Mouse (Mus musculus) layer of hippocampus, postnatal 14 days (tissue): ENCODE measurements around the gene Ehd1. TPM values are rescaled to one million over a fixed set of nuclear protein-coding genes. Genes with fewer than 3 reads are reported as not detected.
A peak's percentile ranks its signal among the peaks of the same experiment; 100 is the strongest.
"Not testable (repeated sequence)": the region's sequence is repeated elsewhere in the genome, so short reads cannot be mapped to it uniquely, and the experiment has no call there.

Source experiments
- DNase-seq, 2 experiments: peaks; one replicate each; pipeline ENCODE4 v3.0.0; 2021 to 2022; ENCODE audit warnings: low spot score in 2 of 2, mixed read lengths in 1 of 2
- total RNA-seq, 2 experiments: library from RNA; stranded (reverse); gene quantifications; 2 replicates each; pipeline ENCODE4 v1.2.3; 2021

The Ehd1 gene
- total RNA-seq, 2 experiments from 2014 or later, result 68.8 to 79.0 TPM

DNA sequence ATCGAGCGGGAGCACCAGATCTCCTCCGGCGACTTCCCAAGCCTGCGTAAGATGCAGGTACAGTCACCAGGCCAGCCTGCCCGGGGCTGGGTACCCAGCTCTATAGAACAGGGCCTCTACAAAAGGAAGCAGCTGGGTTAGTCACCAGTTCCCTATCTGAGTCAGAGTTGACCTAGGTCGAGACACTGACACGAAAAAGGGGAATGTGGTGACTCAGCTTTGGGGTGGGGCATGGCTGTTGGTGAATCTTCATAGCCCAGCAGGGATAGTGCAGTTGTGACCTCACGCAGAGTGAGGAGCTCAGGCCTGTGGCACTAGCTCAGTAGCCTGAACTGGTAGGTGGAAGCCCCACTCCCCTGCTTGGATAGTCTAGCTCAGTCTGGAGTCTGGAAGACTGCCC, 21.1 kb downstream of the Ehd1 start:
- no peak for DNase-seq

DNA sequence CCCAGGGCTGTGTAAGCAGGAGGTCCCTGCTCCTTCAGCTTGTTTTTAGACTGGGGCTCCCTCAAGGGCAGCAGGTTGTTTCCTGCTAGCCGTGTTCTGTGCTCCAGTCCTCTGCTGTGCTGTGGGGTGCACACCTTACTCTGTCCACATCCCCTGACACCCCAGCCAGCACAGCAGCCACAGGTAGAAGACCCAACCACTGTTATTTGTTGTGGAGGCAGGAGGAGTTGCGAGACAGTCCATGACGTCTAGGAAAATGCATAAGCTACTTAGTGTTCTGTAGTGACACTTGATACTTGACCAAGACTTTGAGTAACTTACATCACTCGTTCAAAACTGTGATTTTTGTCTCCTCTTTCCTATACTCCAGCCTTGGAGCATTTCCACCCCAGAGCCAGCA, 22.5 kb downstream of the Ehd1 start:
- no peak for DNase-seq

DNA sequence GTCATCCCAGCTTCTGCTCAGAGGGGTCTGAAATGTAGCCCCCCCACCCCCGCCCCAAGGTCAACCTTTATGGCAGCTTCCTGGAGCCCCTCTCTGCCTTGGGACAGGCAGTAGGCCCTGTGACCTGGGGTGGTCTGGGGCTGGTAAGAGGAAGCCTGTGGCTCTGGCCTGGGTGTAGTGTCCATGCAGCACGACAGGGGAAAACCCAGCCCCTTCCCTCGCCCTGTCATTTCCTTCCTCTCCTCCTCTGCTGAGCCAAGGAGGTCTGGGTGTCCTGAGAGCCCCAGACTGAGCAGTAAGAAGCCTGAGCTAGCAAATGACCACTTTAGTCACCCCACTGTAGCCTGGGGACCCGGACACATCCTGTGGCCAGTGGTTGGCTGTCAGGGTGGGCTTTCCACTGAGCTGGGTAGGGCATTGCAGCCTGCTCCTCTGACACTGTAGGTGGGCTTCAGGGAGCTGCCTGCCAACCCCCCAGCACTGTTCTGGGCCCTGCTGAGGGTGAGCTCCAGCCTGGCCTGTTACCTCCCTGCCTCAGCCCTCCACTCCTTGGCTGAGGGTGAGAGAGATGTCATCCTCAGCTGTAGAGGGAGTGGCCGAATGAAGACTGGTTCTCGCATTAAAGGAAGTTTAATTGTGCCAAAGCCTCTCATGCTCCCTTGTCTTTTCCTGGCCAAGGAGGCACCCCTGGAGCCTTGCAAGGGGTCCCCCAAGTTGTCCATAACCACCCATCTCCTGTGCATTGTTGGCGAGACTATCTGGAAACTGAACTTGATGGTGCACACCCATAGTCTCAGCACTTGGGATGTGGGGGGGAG, 23.1 kb downstream of the Ehd1 start:
- no peak for DNase-seq

DNA sequence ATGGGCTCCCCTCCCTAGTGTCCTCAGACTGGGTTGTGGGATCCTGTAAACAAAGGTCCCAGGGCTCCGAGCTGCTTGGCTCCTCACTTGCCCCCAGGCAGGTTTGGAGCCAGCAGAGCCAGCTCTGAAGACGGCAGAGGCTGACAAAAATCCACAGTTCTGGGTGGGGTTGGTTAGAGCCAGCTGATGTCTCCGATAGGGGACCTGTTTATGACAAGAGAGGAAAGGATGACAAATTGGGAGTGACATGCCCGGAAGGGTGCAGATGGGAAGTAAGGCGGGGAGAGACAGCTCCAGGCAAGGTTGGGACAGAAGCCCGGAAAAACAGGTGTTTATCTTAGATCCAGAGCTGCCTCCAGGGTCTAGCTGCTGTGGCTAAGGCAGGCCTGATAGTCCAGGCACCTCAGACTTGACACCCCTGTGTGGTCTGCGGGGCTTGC, 23.9 kb downstream of the Ehd1 start:
- DNase-seq, result no peak

DNA sequence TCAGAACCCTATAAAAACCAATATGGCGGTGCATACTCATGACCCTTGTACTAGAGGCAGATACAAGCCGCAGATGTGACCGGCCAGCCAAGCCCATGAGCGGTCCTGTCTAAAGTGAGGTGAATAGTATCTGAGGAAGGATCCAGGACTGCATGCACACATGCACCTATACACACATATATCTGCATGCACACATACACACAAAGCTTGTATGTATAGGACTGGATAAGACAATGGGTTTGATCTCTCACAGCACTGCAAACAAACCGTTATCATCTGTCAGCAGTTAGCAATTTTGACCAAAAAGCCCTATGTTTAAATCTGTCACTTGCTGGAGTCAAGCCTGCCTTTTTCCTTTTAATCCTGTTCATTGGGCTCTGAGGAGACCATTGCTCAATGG, 25.6 kb downstream of the Ehd1 start:
- DNase-seq, result no peak

DNA sequence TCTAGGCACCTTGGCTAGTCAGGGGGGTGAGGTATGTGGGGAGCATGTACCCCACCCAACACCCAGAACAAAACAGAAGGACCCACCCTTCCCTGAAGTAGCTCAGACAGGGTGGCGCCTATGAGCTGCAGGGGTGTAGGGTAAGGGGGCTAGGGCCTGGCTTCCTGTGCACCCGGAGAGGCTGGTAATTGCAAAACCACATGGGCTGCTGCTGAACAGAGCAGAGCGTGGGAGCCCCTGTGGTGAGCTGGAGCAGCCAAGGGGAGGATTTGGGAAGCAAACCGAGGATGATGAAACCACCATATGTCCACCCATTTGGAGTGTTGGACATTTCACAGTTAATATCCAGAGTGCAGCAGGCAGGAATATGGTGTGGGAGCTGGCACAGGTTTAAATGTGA, 26.0 kb downstream of the Ehd1 start:
- peak; percentile 58 to 67 for DNase-seq

DNA sequence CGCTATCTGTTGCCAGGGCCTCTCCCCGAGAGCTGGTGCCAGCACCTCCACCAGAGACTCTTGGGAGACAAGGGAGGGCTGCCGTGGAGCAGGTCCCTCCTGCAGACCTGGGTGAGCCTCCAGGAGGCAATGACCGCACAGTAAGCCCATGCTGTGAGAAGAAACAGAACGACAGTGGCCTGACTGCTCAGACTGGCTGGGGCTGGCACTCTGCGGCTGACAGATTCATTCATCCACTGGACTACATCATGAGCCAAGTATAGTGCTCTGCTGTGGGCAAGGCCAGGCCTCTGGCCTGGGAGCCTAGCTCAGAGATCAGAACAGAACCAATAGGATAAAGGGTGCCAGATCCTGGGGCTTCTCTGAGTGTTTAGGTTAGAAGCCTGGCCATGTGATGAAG, 27.3 kb downstream of the Ehd1 start:
- no peak for DNase-seq

DNA sequence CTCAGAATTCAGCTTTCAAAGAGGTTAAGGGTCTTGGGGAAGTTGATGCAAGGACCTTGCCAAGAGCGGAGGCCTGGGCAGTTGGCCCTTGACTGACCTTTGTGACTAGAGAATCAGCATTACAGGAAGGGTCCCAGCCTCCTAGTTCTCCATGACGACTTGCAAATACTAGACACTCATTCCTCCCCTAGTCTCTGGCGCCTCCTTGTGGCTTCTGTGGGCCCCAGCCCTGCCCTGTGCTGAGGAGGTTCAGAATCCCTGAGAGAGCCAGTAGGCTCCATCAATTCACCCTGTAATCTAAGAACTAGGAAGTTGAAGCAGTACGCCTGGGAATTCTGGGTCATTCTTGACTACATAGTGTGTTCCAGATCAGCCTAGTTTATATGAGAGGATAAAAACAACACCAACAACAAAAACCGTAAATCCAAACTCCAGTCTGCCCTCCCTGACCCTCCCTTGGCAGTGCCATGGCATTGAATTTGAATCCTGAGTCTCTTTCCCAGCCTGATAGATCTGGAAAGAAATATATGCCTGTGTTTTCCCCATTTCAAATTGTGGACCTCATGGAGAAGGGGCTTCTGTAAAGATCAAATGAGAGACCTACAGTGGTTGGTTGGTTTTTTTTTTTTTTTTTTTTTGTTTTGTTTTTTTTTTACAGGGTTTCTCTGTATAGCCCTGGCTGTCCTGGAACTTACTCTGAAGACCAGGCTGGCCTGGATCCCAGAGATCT, 28.4 kb downstream of the Ehd1 start:
- peak; percentile 81 to 91 for DNase-seq

DNA sequence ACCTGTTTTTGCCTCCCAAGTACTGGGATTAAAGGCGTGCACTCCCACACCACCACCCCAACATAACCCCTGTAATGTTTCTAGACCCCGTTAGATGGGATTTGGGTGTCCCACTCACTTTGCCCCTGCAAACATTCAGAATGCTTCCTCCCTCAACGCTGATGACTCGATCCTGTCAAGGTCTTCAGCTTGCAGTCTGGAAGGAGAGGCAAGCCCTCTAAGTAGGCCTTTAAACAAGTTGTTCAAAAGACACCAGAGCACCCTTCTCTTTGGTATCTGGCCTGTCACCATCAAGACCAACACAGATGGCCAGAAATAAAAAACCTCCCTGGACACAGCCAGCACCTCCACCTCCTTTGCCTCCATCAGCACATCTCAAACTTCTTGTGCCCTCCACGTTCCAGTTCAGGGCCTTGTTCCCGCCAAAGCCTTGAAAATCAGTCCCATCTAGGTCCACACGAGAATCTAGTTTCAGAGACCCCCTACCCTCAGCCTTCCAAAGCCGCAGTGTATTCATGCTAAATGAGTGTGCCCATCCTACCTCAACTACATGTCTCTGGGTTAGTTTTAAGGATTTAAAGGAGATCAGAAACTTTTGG, 29.1 kb downstream of the Ehd1 start:
- DNase-seq, result no peak

DNA sequence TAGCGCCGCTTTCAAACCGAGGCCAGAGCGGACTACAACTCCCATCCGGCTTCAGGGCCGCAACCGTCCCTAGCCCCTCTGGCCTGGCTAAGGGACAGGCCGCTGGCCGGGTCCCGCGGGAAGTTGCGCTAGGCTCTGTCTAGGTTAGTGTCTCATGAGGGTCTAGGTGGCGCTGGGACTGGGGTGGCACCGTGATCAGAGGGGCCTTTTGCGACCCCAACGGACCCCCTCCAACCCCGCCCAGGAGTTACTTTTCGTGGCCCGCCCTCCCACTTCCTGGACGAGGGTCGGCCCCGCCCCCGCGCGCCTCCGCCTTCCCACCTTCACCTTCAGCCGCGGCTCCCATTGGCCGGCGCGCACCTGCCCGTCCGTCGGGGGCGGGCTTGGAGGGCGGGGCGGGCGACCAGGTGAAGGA, 29.6 kb downstream of the Ehd1 start, which contains the start of gene Cdc42bpg:
Gene Cdc42bpg, plus strand, starts transcription at position 320 of the 415 bp plus-strand sequence.
- no peak for DNase-seq

DNA sequence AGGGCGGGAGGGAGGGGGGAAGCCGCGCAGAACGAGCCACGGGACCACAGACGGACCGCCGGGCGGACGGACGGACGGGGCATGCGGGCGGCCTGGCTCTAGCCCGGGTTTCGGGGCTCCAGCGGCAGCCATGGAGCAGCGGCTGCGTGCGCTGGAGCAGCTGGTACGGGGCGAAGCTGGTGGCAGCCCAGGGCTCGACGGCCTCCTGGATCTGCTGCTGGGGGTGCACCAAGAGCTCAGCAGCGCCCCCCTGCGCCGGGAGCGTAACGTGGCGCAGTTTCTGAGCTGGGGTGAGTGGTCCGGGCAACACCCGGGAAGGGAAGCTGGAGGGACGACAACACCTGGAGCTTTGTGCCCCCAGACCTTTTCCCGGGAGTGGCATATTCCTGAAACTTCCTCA, 30.1 kb downstream of the Ehd1 start:
- peak; percentile 56 to 64 for DNase-seq

DNA sequence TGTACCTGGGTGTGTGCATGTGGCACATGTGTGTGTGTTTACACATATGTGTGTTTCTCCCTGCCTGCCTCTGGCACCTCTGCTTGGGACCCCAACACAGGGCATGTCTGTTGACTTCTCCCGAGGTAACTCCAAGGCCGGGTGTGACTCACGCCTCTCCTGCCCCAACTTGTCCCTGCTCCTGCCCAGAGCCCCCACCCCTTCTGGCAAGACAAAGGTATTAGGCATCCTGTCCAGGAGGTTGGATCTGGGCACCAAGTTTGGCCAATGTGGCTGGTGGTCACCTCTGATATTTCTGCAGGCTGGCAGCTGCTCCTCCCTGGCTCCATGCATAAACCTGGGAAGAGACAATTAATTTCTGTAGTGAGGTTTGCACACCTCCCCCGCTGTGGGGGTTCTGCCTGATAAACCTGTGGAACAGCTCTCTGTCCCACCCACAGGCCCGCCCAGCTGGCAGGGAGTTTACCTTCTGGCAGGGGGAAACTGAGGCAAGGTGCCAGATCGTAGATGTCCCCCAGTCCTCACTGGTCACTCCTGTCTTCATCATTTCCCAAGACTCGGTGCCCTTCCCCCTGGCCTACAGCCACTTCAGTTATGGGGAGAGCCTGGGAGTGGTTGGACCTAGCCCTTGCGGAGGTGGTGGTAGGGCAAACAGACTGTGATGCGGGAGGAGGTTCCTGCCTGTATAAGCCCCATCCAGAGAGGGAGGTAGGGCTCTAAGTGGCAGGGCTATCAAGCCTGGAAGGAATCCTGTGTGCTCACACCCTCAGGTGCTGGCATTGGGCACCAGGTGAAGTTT, 31.4 kb downstream of the Ehd1 start:
- no peak for DNase-seq

DNA sequence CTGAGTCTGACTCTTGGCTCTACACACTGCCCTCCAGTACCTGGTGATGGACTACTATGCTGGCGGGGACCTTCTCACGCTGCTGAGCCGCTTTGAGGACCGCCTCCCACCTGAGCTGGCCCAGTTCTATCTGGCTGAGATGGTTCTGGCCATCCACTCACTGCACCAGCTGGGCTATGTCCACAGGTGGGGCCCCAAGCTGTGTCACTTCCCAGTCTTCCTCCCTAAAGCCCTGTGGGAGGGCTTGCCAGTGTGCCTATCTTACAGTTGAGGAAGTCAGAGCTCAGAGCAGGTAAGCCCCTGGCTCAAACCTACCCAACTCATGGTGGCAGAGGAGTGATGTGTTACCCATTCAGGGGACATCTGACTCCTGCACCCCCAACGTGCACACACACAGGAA, 33.7 kb downstream of the Ehd1 start:
- no peak for DNase-seq

DNA sequence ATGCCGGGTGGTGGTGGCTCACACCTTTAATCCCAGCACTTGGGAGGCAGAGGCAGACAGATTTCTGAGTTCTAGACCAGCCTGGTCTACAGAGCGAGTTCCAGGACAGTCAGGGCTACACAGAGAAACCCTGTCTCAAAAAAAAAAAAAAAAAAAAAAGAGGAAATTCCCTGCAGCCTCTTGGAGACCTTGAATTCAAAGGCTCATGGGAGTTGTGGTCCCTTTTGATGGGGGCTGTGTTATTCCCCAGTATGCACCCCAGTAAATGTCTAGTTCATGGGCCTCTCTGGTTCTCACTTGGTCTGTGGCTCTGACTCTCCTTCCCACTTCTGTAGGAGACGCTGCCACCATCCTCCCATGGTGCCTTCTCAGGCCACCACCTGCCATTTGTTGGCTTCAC, 35.3 kb downstream of the Ehd1 start:
- DNase-seq, result not testable (repeated sequence)

DNA sequence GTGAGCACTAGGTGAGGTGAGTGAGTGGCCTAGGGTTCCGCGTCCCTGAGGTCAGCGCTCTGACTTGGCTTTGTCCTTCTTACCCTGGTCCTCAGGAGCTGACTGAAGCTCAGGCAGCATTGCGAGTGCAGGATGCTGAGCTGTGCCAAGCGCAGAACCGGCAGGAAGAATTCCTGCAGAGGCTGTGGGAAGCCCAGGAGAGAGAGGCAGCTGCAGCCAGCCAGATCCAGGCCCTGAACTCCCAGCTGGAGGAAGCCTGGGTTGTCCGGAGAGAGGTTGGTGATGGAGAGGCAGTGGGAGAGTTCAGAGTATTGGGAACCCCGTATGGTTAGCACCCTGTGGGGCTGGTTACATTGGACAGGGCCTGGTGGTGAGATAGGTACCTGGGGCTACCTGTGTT, 37.3 kb downstream of the Ehd1 start:
- no peak for DNase-seq

DNA sequence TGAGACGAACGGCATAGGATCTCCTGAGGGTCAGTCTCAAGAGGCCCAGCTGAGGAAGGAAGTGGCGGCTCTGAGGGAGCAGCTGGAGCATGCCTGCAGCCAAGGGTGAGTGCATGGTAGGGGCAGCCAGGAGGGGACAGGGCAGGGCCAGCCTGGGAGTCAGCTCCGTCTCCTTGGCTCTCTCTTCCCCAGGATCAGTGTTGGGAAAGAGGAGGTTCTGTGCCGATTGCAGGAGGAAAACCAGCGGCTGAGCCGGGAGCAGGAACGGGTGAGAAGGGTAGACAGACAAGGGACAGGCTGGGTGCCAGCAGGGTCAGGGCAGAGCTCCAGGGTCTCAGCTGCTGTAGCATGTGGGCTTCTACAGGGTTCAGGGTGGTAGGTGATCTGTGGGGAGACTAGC, 38.0 kb downstream of the Ehd1 start:
- no peak for DNase-seq

DNA sequence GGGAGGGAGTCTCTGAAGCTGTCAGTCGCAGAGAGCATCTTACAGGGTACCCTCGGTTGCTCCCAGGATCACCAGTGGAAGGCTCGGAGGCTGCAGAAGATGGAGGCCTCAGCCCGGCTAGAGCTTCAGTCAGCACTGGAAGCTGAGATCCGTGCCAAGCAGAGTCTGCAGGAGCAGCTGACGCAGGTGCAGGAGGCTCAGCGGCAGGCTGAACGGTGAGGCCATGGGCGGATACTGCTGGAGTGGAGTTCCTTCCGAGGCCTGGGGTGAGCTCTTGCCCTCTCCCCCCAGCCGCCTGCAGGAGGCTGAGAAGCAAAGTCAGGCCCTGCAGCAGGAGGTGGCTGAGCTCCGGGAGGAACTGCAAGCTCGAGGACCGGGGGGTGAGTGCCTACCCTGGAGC, 39.0 kb downstream of the Ehd1 start:
- DNase-seq, result no peak

DNA sequence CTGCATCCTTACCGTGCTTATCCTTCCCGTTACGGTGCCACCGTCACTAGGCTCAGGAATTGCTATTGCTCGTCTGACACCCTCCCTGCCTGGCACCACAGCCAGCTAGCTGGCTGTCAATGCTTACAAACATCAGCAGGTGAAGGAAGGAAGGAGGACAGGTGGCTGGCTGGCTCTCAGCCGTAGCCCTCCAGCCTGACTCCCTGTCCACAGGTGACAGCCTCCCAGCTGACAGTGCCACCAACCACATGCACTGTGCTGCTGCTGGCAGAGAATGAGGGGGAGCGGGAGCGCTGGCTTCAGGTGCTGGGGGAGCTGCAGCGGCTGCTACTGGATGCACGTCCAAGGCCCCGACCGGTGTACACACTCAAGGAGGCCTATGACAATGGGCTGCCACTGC, 41.6 kb downstream of the Ehd1 start:
- no peak for DNase-seq

DNA sequence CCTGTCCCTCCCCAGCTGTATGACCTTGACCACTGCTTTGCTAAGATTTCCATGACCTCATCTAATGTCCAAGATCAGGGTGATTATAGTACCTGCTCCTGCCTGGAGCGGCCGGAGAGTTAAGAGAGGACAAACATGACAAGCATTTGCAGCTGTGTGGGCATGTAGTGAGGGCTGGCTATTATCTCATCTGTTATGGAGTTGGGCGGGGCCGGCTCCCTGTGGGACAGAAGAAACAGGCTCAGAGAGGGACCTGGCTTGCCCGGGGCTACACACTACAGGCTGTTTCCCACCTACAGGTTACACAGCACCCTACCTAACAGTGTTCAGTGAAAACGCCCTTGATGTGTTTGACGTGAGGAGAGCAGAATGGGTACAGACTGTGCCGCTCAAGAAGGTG, 44.8 kb downstream of the Ehd1 start:
- DNase-seq, result no peak

DNA sequence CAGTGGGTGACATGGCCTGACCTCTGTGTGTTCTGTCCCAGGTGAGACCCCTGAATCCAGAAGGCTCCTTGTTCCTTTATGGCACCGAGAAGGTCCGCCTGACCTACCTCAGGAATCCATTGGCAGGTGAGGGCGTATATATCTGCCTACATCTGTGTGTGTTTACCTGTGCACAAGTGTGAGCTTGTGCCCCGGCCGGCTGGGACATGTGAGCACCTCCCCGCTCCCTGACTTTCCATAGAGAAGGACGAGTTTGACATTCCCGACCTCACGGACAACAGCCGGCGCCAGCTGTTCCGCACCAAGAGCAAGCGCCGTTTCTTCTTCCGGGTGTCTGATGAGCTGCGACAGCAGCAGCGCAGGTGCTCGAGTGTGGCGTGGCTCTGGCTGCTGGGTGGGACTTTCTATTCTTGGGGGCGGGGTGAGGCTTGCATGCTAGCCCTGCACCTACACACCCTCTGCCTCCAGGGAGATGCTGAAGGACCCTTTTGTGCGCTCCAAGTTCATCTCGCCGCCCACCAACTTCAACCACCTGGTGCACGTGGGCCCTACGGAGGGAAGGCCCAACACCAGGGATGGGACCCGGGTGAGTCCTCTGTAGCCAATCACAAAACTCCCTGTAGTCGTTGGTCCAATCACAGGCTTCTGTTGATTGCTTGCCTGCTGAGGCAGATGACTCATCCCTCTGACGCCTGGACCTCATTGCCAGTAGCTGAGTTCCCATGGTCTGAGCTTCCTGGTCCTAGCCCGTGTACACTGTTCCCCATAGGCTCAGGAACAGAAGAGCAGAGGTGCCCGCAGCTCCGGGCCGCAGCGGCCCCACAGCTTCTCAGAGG, 45.5 kb downstream of the Ehd1 start:
- DNase-seq, result no peak
